Mouse (Mus musculus) monocyte, adult 2 months (primary cell): ENCODE results near the gene Ift52.

Experiments
- DNase-seq, 2 experiments: peaks; one replicate each; pipeline ENCODE4 v3.0.0; 2022; ENCODE audit warnings: low spot score in 2 of 2, low read depth in 1 of 2

Gene Ift52

GRCm38 (mm10) chr2:163074006-163074405, 56.9 kb downstream of the Ift52 start:
- DNase-seq = no peak

- DNase-seq = no peak
Observed at GRCm38 (mm10) chr2:163074808-163075207, 57.7 kb downstream of the Ift52 start.

DNA sequence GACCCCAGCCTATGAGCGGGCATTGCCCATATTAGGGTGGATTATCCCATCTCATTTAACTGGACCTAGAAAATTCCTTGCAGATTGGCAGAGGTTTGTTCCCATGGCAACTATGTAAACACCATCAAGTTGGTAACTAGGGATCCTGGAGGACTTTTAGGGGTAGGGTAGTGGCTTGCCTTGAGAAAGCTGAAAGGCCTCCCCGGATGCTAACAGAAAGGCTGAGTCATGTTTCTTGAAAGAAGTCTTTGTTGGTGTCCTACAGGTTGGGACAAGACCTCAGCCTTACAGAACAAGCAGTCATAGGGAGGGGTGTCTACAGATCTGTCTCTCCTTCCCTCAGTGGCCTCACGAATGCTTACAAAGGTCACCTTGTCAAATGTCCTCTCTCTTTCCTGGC, 58.1 kb downstream of the Ift52 start:
- no peak for DNase-seq

DNA sequence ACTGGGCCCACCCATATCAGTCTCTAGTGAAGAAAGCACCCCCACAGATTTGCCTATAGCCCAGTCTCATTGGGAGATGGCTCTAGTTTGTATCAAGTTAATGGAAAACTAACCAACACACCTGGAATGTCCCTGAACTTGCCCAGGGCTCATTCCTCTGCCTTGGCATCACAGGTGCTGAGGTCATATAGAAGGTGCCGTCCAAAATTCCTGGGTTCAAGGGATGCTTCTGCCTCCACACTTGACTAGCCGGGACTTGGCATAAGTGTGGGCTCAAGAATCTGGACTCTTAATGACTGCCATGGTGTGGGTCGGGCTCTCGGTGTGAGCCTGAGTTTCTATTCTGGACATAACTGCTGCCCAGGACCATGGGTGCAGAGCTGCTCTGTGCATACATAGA, 61.9 kb downstream of the Ift52 start:
- no peak for DNase-seq

DNA sequence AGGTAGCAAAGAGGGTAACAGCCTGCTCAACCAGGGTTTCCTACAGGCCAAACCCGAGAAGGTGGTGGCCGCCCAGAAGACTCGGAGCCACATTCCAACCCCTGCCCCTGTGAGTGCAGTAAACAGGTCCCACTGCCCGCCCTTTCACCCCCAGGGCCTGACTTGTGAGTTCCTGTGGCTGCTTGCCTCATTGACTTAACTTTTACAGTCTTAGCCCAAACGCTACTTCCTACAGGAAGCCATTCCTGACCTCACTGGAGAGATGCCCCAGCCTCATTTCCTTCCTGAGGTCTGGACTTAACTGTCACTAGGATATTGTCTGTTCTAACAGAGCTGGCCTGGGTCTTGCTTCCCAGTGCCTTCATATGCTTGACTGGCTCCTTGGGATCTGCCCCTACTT, 65.4 kb downstream of the Ift52 start:
- DNase-seq = no peak

GRCm38 (mm10) chr2:163084519-163084918, 67.4 kb downstream of the Ift52 start:
- DNase-seq = no peak

GRCm38 (mm10) chr2:163085047-163085446, 67.9 kb downstream of the Ift52 start:
- DNase-seq = no peak

DNA sequence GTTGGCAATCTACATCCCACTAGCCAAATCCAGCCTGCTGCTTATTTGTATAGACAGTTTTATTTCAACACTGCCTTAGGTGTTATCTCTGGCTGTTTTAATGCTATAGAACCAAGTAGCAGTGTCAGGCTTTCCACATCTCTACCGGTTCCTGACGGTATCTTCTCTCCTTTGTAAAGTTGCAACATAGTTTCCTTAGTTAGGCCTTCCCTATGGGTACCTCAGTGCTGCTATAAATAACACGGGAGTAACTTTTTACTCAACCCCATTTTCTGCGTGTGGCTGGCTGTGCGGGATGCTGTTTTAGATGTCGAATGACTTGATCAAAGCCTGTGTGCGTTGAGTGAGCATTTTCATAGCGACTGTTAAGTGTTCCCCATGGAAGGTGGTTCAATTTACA, 69.4 kb downstream of the Ift52 start:
- DNase-seq = no peak

- no peak for DNase-seq
Observed at GRCm38 (mm10) chr2:163087728-163088127, 70.6 kb downstream of the Ift52 start, which contains the start of gene Gtsf1l. Gtsf1l (minus strand) TSS chr2:163087855.

DNA sequence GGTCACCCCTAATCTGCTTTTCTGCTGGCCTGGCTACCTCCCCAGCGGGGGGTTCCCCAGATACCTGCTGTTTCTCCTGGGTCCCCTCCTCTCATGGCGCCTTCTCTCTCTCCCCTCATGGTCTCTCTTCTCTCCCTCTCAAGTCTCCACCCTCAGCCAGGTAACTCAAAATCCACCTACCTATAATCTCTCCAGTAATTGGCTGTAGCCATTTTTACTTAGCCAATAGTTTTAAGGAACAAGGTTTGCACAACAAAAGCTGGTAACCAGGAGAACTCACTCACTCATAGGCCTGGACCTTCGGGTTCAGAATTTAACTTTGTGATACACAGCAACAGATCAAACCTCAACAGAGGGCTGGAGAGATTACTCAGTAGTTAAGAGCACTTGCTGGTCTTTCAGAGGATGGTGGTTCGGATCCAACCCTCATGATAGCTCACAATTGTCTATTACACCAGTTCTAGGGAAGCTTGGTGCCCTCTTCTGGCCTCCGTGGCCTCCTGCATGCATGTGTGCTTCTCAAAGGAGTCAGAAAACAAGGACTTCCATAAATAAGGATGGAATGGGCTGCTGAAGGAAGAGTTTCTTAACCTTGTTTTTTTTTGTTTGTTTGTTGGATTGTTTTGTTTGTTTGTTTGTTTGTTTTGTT, 72.4 kb downstream of the Ift52 start:
- no peak for DNase-seq

DNA sequence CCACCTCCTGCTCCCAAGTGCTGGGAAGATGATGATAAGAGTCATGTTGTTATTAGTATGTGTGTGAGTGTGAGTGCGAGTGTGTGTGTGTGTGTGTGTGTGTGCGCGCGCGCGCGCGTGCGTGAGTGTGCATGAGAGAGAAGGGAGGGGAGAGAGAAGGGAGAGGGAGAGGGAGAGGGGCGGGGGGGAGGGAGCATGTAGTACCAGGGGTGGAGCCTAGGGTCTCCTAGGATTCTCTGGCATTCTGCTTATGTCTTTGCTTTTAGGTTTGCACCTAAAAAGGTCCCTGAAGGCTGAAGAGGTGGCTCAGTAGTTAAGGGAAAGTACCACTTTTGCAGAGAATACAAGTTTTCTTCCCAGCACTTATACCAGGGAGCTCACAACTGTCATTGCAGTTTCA, 77.8 kb downstream of the Ift52 start:
- DNase-seq = no peak
